Mouse (Mus musculus) cerebellum, postnatal 10 days (tissue): ENCODE measurements around the gene Map10.

Experiments used
- DNase-seq, 2 experiments: peaks; one replicate each; pipeline ENCODE4 v3.0.0; 2021; ENCODE audit warnings: mixed read lengths in 2 of 2

Gene Map10

DNA sequence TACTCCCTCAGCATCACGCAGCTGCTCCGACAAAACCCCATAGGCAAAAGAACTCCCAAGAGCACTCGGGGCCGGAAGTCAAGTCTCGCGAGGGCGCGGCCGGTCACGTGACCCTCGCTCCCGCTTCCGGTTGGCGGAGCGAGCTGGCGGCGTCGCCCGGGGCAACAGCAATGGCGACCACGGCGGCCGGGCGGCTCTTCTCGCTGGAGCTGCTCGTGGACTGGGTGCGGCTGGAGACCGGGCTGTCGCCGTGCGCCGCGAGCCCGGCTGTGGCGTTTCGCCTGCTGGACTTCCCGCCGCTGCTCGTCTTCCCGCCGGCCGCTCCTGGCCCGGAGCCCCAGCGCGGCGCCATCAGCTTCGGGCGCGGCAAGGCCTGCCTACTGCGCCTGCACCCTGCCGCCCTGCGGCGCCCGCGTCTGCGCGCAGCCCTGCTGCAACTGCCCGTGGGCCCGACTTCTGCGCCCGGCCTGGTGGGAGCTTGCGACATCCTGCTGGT lies at the start of gene Map10:
Gene Map10 (plus strand): TSS at position 119 of the 496 bp plus-strand sequence.
- peak; percentile 97 to 98 for DNase-seq

DNA sequence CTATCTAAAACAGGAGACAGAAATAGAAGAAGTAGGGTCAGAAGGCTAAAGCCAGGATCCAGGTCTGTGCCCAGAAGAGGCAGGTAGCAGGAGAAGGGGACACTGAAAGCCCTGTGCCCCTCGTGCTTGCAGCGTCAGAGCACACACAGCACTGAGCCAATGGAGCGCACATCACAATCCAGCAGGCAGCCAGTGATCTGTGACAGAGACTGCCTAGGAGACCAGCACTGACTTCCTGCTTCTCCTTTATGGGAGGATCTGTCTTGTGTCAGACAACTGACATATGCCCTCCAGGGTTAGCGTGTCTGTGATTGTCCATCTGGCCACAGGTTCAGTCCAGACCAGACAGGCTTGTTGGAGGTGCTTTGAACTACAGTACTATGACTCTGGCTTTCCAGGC lies 49.3 kb upstream of the Map10 start:
- no peak for DNase-seq

DNA sequence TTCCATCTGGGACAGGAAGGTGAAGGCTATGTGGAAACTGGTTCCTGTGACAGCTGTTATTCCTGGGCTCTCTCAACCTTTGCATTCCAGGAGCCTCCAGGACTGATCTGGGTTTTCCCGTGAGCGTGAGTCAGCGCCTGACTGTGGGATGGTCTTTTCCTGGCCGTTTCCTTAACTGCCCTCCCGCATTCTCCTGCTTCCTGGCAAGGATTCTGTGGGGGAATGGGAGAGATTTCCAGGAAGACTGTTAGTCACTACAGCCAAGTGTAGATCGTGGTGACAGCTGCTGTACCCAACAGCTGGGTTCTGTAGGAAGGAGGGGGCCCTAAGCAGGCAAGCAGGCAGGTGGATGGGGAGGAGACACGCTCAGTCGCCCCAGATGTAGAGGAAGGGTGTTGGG lies 45.3 kb upstream of the Map10 start:
- no peak for DNase-seq

DNA sequence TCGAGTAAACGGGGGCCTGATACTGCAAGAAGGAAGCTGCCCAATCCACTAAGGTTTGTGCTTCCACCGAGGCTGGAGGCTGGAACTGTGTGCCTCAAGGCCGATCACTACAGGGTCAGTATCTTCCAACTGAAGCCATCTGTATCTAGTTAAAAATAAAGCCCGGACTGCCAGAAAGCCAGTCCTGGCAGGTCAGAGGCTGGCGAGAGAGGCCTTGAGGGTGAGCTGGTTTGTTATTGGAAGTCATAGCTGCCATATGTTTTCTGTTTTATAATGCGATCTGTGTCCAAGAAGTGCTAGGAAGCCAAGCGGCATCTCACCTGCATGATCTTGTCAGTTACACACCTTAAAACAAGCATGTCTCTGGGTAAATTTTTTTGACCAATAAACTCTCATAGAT lies 43.2 kb upstream of the Map10 start:
- DNase-seq: peak; percentile 27 to 32

DNA sequence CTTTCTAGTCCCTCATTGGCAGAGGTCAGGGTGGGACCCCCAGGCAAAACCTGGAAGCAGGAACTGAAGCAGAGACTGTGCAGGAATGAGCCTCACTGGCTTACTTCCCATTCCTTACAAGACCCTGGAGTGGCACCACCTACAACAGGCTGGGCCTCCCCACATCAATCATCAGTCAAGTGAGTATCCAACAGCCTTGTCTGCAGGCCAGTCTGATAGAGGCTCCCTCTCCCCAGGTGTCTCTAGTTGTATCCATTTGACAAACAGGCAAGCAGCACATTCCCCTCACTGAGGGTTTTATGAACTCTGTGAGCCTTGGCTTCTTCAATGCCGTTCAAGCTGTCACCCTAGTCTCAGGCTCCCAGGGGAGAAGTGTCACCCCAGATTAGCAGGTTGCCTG lies 40.8 kb upstream of the Map10 start:
- DNase-seq: no peak

DNA sequence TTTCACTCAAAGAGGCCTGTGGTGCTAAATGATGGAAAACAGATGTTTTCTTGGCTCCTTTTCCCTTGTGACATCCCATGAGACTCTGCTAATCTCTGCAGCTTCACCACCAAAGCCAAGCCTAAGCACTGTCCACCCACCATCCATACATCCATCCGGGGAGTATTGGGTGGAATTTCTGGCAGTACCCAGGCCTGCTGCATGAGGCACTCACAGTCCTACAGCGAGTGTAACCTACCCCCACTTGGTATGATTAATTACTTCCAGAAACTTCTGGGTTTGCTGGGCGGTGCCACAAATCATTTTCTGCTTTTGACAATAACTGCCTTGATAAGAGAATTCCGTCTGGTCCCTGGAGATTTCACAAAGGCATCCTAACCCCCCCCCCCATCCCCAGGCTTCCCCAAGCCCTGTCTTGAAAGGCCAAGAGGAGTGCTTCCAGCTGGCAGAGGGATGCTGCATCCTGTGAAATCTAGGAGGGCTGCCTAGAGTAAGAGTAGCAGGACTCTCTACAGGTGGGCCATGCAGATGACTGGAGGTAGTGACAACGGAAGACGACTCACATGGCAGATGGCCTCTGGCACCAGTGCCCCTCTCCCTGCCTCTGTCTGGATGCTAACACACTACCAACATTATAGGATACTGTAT lies 31.1 kb upstream of the Map10 start:
- DNase-seq: no peak

DNA sequence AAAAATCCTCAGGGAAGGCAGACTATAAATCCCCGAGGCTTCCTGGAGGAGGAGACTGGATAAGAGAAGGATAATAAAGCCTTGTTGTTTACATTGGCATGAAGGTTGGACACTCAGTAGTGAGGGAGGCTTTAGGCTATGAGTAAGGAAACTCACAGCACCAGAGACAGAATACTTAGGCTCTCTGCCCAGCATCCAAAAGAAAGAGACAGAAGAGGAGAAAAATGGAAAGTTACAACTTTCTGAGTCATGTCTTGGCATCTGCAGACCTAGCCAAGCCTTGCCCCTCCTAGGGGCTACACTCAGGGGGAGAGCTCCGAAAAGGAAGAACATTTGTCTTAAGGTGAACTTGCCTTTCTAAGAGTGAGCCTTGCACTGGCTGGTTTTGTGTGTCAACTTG lies 30.0 kb upstream of the Map10 start:
- DNase-seq: no peak

DNA sequence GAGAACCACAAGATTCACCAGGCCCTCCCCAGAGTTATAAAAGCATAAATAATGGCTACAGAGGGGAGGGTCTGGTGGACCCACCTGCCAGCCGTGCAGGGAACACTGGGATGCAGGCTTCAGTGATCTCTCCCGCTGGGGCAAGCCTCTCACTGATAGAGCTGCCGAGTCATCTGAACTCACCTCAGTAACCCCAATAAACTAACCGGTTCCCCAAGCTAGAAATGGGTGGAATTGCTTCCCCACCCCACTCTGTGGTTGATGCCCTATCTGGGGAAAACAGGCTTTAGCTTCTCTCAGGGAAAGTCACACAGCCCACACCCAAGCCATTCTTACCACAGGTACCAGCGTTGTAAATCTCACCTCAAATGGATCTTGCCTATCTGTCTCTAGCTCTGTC lies 28.9 kb upstream of the Map10 start:
- no peak for DNase-seq

DNA sequence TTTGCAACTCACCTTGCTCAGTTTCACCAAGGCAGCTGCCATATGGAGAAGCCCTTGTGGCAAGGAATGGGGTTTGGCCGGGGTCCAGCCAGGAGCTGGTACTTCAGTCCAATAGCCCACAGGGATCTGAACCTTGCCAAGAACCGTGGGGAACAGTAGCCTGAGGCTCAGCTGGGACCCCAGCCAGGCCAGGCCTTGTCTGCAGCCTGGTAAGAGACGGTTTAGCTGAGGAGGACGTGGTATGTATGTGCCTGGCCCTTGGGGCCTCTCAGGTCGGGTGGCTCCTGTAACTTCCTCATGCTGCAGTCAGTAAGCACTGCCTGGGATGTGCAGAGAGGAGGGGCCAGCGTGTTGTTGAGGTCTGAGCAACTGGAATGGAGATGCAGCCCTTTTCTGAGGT lies 27.8 kb upstream of the Map10 start:
- DNase-seq: peak; percentile 94 to 96

DNA sequence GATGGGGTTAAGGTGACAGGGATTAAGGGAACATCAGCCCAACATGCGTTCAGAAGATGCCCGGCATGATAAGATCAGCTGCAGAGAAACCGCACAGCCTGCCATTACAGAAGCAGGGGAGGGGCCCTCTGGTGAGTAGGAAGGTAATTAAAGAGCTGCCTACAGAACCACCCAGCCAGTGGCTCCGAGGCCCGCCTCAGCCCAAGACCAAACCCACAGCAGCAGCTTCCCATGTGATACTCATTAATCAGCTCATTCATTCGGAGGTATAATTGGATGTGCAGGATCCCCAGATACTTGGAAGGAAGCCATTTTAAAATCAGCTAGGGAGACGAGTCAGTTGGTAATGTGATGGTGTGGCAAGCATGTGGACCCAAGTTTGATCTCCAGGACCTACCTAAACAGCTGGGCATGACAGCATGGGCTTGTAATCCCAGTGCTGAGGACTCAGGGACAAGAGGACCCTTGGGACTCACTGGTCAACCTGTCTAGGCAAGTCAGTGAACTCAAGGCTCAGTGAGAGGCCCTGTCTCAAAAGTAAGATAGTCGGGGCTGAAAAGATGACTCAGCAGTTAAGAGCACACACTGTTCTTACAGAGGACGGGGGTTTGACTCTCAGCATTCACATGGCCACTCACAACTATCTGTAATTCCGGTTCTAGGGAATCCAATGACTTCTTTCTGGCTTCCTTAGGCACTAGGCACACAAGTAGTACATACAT lies 23.7 kb upstream of the Map10 start:
- no peak for DNase-seq

DNA sequence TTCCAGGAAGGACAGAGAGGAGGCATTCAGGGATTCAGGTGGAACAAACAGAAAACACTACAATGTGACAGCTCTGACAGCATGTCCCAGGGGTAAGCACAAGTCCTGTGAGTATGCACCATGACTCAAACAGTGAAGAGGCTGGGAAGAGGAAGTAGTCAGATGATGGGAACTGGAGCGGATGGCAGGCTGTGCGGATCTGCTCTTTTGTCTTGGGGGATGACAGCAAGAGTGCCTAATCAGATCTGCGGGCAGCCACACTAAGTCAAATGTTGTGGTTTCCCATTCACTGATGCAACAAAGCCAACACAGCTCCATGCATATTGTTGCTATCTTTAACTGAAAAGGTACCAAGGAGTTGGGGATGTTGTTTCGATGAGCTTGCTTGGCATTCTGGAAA lies 20.2 kb upstream of the Map10 start:
- DNase-seq: no peak

DNA sequence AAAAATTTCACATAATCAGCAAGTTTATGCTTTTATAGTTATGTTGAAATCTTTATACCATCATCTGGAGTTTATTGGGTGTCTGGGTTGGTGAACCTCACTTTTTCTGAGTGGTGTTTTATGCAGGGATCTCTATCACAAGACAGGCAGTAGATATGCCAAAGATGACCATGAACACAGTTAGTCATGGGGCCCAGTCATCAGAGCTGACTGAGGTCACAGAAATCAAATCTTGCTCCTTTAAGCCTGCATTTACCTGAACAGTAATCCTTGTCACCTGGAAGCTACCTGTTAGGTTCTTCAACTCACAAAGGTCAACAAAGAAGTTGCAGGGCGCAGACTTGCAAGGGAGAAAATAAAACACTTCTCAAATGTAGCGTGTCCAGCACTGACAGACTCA lies 14.8 kb upstream of the Map10 start:
- no peak for DNase-seq

DNA sequence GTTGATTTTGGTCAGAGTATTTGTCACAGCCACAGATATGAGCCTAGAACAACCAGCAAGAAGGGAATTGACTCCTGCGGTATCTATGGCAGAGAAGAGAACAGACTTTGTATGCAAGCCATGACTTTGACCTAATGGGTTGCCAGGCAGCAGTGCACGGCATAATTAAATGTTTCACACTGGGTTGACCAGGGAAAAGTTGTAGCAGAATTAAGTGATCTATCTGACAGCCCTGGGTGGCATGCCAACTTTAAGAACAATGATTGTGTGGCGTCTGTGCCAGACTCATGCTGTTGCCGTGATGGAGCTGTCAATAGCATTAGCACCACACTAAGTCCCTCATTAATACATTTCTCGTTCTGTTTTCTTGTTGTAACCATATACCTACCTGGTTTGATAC lies 11.1 kb upstream of the Map10 start:
- DNase-seq: peak; percentile 53 to 74

DNA sequence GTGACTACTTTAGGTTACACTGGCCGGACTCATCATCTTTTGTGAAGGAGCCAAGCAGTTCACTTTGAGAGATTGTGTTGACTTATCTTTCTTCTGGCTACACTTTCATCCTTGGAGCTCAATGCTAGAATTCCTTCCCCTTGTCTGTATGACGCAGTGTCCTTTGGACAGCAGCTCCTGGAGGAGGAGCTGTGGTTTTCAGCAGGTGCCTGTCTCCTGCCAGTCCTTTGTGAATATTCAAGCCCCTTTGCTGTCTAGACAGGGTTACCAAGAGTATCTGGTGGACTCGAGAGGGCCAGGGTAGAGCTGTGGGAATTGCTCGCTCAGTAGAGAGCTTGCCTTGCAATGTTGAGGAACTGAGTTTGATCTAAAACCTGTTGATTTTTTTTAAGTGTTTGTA lies 10.7 kb upstream of the Map10 start:
- no peak for DNase-seq

DNA sequence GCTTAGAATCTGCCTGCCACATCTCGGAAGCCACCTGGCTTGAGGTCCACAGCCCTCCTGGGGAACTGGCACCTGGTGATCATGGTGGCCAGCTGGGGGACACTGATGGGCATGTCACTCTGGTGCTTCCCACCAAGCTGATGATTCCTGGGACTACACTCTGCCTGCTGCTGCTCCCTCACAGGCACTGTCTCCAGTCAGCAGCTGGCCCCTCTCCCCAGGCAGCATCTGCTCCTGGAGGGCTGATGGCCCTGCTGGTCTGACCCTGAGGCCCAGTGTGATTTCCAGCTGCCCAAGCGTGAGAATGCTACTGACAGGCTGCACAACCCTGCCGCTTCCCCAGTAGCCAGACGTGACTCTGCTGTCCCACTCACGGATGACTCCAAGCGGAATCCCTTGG lies 9.2 kb upstream of the Map10 start:
- DNase-seq: peak; percentile 63 to 81

DNA sequence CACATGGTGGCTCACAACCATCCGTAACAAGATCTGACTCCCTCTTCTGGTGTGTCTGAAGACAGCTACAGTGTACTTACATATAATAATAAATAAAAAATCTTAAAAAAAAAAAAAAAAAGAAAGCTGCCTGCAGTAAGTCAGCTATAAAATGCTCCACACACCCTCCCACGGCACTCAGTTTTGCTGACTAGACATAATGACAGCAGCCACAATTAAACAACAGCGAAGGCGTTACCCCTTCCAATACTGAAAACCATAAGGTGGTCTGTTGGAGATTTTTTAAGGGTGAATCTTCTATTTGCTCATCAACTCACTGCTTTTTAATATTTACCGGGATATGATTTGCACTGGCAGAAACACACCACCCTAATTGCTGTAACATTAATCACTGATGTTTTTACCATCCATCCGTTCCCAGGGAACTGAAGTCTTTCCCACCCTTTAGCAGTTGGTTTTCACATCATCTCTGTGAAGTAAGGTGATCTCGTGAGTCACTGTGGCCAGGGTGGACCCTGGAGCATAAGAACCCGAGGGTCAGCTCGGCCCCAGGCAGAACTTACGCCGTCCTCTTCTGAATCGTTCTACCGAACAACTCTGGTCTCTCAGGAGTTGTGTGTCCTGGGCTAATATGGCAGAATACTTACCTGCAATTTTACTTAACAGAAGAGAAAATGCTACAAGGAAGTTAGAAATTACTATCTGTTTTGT lies 7.5 kb upstream of the Map10 start:
- no peak for DNase-seq

DNA sequence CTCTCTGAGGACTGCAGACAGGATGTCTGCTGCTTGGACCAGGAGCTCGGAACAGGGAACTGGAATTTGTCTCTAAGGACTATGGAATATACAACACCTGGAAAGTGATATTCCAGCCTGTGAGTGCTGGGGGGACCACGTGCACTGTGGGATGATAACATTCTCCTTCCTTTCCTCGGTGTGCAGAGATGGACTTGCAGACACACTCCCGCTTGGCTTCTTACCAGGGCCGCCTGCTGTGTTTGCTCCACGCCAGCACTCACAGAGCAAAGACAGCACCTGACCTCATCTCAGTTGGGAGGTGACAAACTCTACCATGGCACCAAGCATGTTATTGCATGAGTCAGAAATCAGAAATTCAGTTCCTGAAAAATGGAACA lies 7.0 kb upstream of the Map10 start:
- peak; percentile 81 to 86 for DNase-seq

DNA sequence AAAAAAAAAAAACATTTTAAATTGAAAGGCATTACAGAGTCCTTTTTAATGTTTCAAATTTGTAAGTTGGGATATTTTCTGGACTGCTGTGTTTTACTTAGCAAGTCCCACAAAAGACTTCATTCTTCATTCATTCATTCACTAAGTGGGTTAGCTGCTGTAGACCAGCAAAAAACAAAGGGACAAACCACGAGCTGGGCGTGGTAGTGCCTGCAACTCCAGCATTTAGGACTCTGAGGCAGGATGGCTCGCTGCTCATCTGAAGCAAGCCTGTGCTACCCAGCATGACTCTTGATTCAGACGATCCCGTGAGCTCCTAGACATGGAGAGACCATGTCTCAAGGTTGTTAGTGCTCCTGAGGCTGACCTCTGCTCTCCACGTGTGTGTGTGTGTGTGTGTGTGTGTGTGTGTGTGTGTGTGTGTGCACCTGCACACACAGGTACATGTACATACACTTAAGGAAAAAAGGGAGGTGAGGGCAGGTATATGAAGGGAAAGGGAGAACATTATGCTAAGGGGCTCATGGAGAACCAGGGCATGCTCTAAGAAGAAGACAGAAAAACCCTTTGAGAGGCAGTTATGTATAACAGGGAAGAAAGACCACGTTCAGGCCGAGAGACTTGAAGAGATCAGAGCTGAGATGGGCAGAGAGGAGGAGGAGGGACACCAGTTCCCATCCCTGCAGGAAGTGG lies 4.3 kb upstream of the Map10 start:
- no peak for DNase-seq

DNA sequence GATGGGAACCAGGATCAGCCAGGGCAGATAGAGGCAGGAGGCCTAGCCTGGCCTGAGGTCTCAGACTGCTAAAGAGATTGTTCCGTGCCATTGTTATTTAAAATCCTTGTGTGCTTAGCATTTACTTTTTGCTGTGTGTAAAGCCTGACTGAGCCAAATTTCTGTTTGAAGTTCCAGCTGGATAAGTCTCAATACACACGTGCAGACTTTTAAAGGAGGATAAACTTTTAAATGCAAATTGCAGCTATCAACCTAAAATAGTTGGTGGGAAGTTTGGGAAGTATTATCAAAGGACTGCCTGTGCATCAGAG lies 3.8 kb upstream of the Map10 start:
- no peak for DNase-seq

DNA sequence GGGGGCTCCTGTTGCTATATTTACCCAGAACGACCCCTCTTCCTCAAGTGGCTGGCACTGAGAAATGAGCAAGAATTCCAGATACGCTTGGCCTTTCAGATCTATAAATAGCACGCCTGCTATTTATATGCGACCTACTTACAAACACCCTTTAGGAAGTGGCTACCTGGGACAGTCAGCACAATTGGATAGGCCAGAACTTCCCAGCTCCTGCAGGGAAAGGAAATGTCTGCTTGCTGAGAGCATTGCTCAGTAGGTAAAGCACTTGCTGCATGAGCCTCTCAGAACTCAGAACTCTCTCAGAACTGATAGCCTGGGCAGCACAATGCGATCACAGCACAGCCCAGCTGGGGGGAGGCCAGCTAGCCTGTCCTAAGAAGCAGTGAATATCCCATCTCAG lies 3.4 kb upstream of the Map10 start:
- no peak for DNase-seq

DNA sequence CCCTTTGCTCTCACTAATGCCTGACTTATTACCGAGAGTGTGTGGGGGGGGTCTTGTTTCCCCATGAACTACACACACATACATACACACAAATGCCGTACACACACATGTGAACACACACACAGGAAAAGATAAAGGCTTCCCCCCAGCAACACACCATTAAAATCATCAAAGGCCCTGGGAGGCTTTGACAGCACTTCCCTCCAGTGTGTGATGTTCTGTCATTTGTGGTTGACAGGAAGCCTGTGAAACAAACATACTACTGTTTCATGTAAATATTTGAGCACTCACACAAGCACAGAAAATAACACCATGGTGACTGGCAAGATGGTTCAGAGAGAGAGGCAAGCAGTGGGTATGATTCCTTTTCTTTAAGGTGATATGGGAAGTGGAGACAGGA lies 2.4 kb upstream of the Map10 start:
- no peak for DNase-seq

DNA sequence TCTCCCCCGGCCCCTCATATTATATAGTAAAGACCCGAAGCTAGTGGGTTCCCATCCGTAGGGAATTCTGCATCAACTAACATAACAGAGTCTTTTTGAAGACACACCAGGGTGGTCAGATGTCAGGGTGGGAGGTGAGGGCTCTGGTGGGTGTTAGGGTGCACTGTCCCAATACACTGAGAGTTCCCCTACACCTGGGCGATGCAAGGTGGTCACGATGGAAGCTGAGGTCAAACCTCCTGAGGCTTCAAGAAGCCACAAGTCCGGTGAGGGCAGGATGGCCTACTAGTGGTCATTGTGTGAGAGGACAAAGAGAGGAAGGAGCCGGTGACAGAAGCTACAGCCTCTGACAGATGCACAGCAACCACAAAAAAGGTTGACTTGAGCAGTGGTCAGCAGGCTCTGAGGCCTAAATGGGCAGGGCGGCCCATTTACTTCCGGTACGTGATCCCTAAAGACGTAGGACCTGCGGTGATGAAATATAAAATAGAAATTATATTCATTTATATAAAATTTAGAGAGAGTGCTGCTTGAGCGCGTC lies 389 bp upstream of the Map10 start:
- no peak for DNase-seq

DNA sequence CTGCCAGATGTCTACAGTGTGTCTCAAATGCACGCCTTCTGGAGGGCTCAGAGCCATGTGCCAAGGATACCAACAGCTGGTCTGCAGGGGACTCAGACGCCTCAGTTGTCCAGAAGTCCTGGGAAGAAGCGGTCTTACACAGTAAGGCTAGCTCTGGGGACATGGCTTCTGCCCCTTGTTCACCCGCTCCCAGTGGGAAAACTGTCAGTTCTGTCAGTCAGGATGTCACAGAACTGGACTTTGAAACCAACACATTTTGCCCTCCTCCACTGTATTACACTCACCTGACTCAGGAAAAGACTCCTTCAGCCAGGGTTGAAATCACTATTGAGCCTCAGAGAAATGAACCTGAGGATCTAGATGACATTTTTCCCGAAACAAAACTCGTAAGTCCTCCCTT lies 802 bp downstream of the Map10 start:
- no peak for DNase-seq
